Mouse (Mus musculus) testis, adult 2 months (tissue): ENCODE results near the gene Cdk6. TPM values are rescaled to one million over a fixed set of nuclear protein-coding genes. Genes with fewer than 3 reads are reported as not detected.

Experiments
- H3K27ac ChIP-seq: fragments of 200-500 bp; 2 replicates; pipeline ENCODE4 v1.5.1; 2012; ENCODE audit warnings: low read depth, low read length; ENCODE audit not compliant: control insufficient read depth, insufficient read depth
- H3K27me3 ChIP-seq: fragments of 200-500 bp; 2 replicates; pipeline ENCODE4 v1.6.1; 2012; ENCODE audit warnings: mild to moderate bottlenecking, low read length, moderate library complexity; ENCODE audit not compliant: control insufficient read depth, insufficient read depth
- H3K36me3 ChIP-seq: fragments of 200-500 bp; 2 replicates; pipeline ENCODE4 v1.6.1; 2012; ENCODE audit warnings: mild to moderate bottlenecking, low read length; ENCODE audit not compliant: control insufficient read depth, insufficient read depth
- H3K4me1 ChIP-seq: fragments of 200-500 bp; 2 replicates; pipeline ENCODE4 v1.6.1; 2012; ENCODE audit warnings: low read length; ENCODE audit not compliant: control insufficient read depth, insufficient read depth
- H3K4me3 ChIP-seq: fragments of 200-500 bp; 2 replicates; pipeline ENCODE4 v1.5.1; 2012; ENCODE audit warnings: low read depth, mild to moderate bottlenecking, low read length, moderate library complexity, mixed read lengths; ENCODE audit not compliant: control insufficient read depth
- CTCF ChIP-seq: fragments of 200-500 bp; IDR thresholded peaks from 2 replicates; pipeline ENCODE4 v1.5.1; 2012; ENCODE audit warnings: low read depth, mild to moderate bottlenecking, inconsistent platforms, low read length, moderate library complexity; ENCODE audit not compliant: control insufficient read depth, insufficient read depth, insufficient replicate concordance
- POLR2A ChIP-seq: fragments of 200-500 bp; IDR thresholded peaks from 2 replicates; pipeline ENCODE4 v1.6.1; 2012; ENCODE audit warnings: low read depth, mild to moderate bottlenecking, inconsistent platforms, low read length, moderate library complexity; ENCODE audit not compliant: control insufficient read depth
- polyA plus RNA-seq: library from polyadenylated mRNA; depleted of rRNA; stranded (reverse); fragments of >200 nt; gene quantifications from 2 replicates; pipeline ENCODE4 v1.2.3, GENCODE M21; 2012

Gene Cdk6
- polyA plus RNA-seq, 1 experiment = 5.6 TPM

- no peaks in the 10 kb centered on the region for H3K4me1 ChIP-seq
- no peaks in the 10 kb centered on the region for H3K36me3 ChIP-seq
- no peak overlapping the region for H3K27ac ChIP-seq
- TF ChIP-seq POLR2A (no peak), CTCF (no peak)
- no peak overlapping the region for H3K4me3 ChIP-seq
- no peaks in the 10 kb centered on the region for H3K27me3 ChIP-seq
Observed at GRCm38 (mm10) chr5:3460907-3461306, 119.6 kb downstream of the Cdk6 start.

DNA sequence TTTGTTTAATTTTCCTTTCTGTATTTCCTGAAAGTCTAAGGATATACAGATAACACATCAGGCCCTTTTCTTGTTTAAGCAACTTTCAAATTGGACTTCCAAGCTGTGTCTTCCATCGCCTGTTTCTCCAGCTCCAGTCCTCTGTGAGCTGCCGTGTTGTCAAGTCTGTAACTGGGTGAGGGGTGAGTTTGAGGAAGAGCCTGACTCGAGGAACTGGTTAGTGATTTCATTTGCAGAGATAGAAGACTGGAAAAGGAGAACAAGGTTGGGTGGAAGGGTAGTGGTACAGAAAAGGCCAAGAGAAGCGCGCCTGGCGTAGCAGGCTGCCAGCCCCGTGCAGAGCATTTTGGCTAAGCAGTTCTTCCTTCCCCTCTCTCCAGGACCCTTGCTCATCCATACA is 120.1 kb downstream of the Cdk6 start:
- TF ChIP-seq POLR2A (no peak), CTCF (no peak)
- Histone ChIP-seq H3K27me3 (no peaks in the 10 kb centered on the region), H3K4me1 (no peaks in the 10 kb centered on the region), H3K27ac (no peak overlapping the region), H3K4me3 (no peak overlapping the region), H3K36me3 (no peaks in the 10 kb centered on the region)

DNA sequence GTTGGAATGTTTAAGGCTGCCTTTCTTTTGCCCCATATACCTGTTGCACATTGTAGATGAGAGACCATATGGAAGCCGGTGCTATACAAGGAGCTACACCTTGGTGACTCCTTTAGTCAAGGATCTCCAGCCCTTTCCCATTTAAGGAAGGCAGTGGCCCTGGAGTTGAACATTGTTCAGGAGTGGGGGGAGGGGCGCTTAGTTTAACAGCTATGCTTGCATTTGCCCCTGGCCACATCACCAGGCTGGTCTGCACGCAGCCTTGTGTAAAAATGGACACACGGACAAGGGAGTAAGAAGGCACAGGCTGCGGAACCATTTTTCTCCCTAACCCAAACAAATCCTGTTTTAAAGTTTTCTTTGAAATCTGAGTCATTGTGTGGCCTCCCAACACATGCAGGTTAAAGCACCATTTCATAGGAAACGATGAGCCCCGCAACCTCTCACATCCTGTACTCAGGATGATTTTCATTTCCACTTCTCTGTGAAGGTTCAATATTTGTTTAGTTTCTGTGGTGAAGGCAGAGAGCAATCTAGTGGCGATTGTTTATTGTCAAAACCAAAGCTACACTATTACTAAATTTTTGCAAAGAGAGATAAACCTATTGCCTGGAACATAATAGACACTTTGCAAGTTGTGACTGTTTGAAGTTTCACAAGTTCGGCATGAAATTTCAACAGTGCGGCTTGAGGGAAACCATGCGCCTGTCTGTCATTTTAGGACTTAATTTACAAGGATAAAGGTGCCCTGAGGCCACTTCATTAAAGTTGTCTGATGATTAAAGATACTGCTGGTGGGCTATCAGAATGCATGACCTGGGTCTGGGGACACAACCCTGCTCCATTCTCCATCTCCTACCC is 121.8 kb downstream of the Cdk6 start:
- no peak overlapping the region for H3K27ac ChIP-seq

GRCm38 (mm10) chr5:3463758-3464157 is 122.5 kb downstream of the Cdk6 start:
- TF ChIP-seq POLR2A = no peak
- no peak for TF ChIP-seq CTCF
- no peak overlapping the region for H3K27ac ChIP-seq

More for the DNA sequence above, 121.8 kb downstream of the Cdk6 start:
- H3K27me3 ChIP-seq = no peaks in the 10 kb centered on the region
- TF ChIP-seq CTCF (no peak), POLR2A (no peak)
- H3K36me3 ChIP-seq = no peaks in the 10 kb centered on the region
- no peak overlapping the region for H3K4me3 ChIP-seq
- H3K4me1 ChIP-seq = no peaks in the 10 kb centered on the region

DNA sequence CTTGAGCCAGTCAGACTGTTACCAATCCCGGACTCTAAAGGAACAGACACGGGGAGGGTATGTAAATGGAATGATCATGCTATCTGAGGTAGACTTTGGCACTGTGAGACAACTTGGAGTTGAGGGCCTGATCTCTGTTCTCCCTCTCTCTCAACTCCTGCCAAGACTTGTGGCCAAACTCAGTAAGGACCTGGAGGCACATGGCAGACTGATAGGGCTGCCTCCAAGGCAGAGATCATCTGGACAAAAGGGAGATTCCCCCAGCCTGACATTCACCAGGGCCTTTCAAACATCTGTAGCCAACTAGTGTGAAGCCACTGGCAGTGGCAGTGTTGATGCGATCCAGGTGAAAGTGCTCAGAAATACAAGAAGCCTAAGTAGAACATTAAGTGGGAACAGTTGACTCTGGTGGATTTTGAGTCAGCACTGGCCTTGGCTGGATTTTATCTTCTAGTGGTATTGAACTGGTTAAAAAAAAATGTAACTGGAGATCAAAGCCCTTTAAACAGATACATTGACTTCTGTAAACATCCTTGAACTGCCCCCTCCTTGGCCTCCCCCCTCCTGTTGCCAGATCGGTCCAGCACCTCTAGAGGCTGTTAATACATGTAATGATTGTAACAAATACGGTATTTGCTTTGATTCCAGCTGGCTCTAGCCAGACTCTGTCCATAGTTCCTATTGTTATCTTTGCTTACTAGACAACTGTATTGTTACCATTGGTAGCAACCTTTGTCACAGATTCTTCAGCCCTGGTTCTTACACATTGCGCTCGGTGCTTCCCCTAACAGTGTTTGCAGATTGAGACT is 125.0 kb downstream of the Cdk6 start:
- H3K4me1 ChIP-seq = no peaks in the 10 kb centered on the region
- no peaks in the 10 kb centered on the region for H3K36me3 ChIP-seq
- no peak overlapping the region for H3K4me3 ChIP-seq
- TF ChIP-seq POLR2A = no peak
- no peak for TF ChIP-seq CTCF
- no peak overlapping the region for H3K27ac ChIP-seq
- H3K27me3 ChIP-seq = no peaks in the 10 kb centered on the region

More at GRCm38 (mm10) chr5:3463758-3464157, 122.5 kb downstream of the Cdk6 start:
- Histone ChIP-seq H3K27me3 (no peaks in the 10 kb centered on the region), H3K4me3 (no peak overlapping the region), H3K4me1 (no peaks in the 10 kb centered on the region), H3K36me3 (no peaks in the 10 kb centered on the region)

DNA sequence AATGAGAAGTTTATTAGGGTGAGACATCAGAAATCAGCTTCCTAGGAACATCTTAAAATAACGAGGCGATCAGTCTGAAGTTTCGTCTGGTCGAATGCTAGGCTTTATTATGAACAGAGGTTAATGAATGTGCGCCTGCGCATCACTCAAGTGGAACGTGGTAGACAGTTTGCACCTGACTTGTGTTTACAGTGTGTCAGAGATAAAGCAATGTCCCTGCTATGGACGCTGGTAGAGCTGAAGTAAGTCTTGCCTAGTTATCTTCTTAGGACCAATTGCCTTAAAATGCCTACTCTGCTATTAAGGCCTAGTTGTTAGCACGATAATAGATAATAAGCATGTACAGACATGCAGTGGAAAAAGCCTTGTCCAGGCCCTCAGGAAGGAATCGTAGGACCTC is 129.6 kb downstream of the Cdk6 start:
- Histone ChIP-seq H3K4me1 (no peaks in the 10 kb centered on the region), H3K4me3 (no peak overlapping the region), H3K27ac (no peak overlapping the region), H3K36me3 (no peaks in the 10 kb centered on the region), H3K27me3 (no peaks in the 10 kb centered on the region)
- TF ChIP-seq CTCF (no peak), POLR2A (no peak)
